Mouse (Mus musculus) ES-E14 (cell line): ENCODE measurements at regions not wholly inside any gene's neighbourhood (a gene's known extent, or its start where the extent isn't known, plus 50 kb on each side); places are given as distances from the start of the nearest gene placed in this dataset.

ENCODE experiments used
- CHD2 ChIP-seq: IDR thresholded peaks from 2 replicates; pipeline ENCODE4 v1.6.1; 2014; ENCODE audit warnings: mild to moderate bottlenecking, low read depth, low read length, inconsistent platforms
- MAFK ChIP-seq: IDR thresholded peaks from 2 replicates; pipeline ENCODE4 v1.6.1; 2014; ENCODE audit warnings: mild to moderate bottlenecking, low read depth, low read length, inconsistent platforms; ENCODE audit not compliant: insufficient read depth
- ZC3H11A ChIP-seq: IDR thresholded peaks from 2 replicates; pipeline ENCODE4 v1.6.1; 2012; ENCODE audit warnings: low read depth, mild to moderate bottlenecking, inconsistent platforms, low read length, borderline replicate concordance

GRCm38 (mm10) chr10:9164333-9164732 is 278.5 kb upstream of the Sash1 start:
- TF ChIP-seq CHD2 (no peak), ZC3H11A (no peak), MAFK (no peak)
